Mouse (Mus musculus) stomach, postnatal 0 days (tissue): ENCODE results near the gene Ambra1. TPM values are rescaled to one million over a fixed set of nuclear protein-coding genes. Genes with fewer than 3 reads are reported as not detected.

Source experiments
- ATAC-seq: fragments of 200-750 bp; cut with Nextera tagmentation; 2 replicates; pipeline ENCODE4 v1.8.0; 2017; ENCODE audit not compliant: low FRiP score, low TSS enrichment
- DNase-seq: peaks from one replicate; pipeline ENCODE4 v3.0.0-alpha.2; 2016; ENCODE audit warnings: low spot score
- H3K27ac ChIP-seq: fragments of 300-500 bp; sonication (generic); replicated peaks from 2 replicates; pipeline ENCODE4 v1.5.1; 2014; ENCODE audit warnings: mild to moderate bottlenecking, control low read depth
- H3K27me3 ChIP-seq: fragments of 300-500 bp; sonication (generic); 2 replicates; pipeline ENCODE4 v1.6.1; 2014; ENCODE audit warnings: low read length; ENCODE audit not compliant: control insufficient read depth, insufficient read depth
- H3K36me3 ChIP-seq: fragments of 300-500 bp; sonication (generic); 2 replicates; pipeline ENCODE4 v1.6.1; 2014; ENCODE audit warnings: low read length, mixed read lengths; ENCODE audit not compliant: control insufficient read depth, insufficient read depth
- H3K4me1 ChIP-seq: fragments of 300-500 bp; sonication (generic); replicated peaks from 2 replicates; pipeline ENCODE4 v1.6.1; 2014; ENCODE audit warnings: antibody characterized with exemption; ENCODE audit not compliant: control insufficient read depth, insufficient read depth
- H3K4me2 ChIP-seq: fragments of 300-500 bp; sonication (generic); replicated peaks from 2 replicates; pipeline ENCODE4 v1.6.1; 2014; ENCODE audit warnings: low read depth, mild to moderate bottlenecking, control low read depth, moderate library complexity
- H3K4me3 ChIP-seq: fragments of 300-500 bp; sonication (generic); 2 replicates; pipeline ENCODE4 v1.5.1; 2014; ENCODE audit warnings: low read depth, low read length, control low read depth
- H3K9ac ChIP-seq: fragments of 300-500 bp; sonication (generic); 2 replicates; pipeline ENCODE4 v1.6.1; 2014; ENCODE audit warnings: mild to moderate bottlenecking, low read length, control low read depth, mixed read lengths
- H3K9me3 ChIP-seq: fragments of 300-500 bp; sonication (generic); 2 replicates; pipeline ENCODE4 v1.6.1; 2016; ENCODE audit warnings: low read length; ENCODE audit not compliant: control insufficient read depth
- CTCF ChIP-seq: IDR thresholded peaks from 2 replicates; pipeline ENCODE4 v1.5.1; 2016; ENCODE audit warnings: antibody characterized with exemption, low read depth, mild to moderate bottlenecking, moderate library complexity
- EP300 ChIP-seq: optimal IDR thresholded peaks from 2 replicates; pipeline ENCODE3; 2016; ENCODE audit warnings: antibody characterized with exemption
- WGBS: fragments of 180-500 bp; shearing (Covaris S2); extraction: QIAGEN DNeasy Blood & Tissue Kit; methylation state at CpG from one replicate; pipeline ENCODE4 v1.1.7; 2014; 5-methylcytosine and 5-hydroxymethylcytosine counted together
- polyA plus RNA-seq: library from polyadenylated mRNA; unstranded; fragments of >200 nt; fragmentation: Nextera tagmentation; extraction: Ambion mirVana; gene quantifications from 2 replicates; pipeline ENCODE4 v1.2.1, GENCODE M21; 2015

The Ambra1 gene
- polyA plus RNA-seq, 1 experiment from 2014 or later = 5.7 TPM

- H3K4me1 ChIP-seq = peaks cover 5% of the 10 kb centered on the region
- H3K4me2 ChIP-seq = no peak overlapping the region
- WGBS = 68% methylated on average over 23 of the region's 23 CpGs
Observed at GRCm38 (mm10) chr2:91928534-91929350, 198.8 kb downstream of the Ambra1 start.

GRCm38 (mm10) chr2:91929455-91929854, 199.5 kb downstream of the Ambra1 start:
- H3K4me3 ChIP-seq = no peak overlapping the region
- H3K9me3 ChIP-seq = no peaks in the 10 kb centered on the region
- no peak for TF ChIP-seq CTCF
- no peak for TF ChIP-seq EP300
- H3K27ac ChIP-seq = no peak overlapping the region
- 55% methylated on average over 3 of the region's 3 CpGs for WGBS
- ATAC-seq (no peak), DNase-seq (no peak)
- H3K9ac ChIP-seq = no peak overlapping the region
- H3K4me2 ChIP-seq = no peak overlapping the region
- H3K36me3 ChIP-seq = peaks cover 2% of the 10 kb centered on the region
- no peaks in the 10 kb centered on the region for H3K27me3 ChIP-seq
- peaks cover 5% of the 10 kb centered on the region for H3K4me1 ChIP-seq

More at GRCm38 (mm10) chr2:91928534-91929350, 198.8 kb downstream of the Ambra1 start:
- TF ChIP-seq EP300 (no peak), CTCF (no peak)
- no peak overlapping the region for H3K9ac ChIP-seq
- H3K27me3 ChIP-seq = peaks cover 2% of the 10 kb centered on the region; the same call in 1 of the 2 replicates
- H3K4me3 ChIP-seq = no peak overlapping the region
- H3K9me3 ChIP-seq = no peaks in the 10 kb centered on the region
- no peaks in the 10 kb centered on the region for H3K36me3 ChIP-seq
- ATAC-seq (no peak), DNase-seq (no peak)
- no peak overlapping the region for H3K27ac ChIP-seq

- H3K36me3 ChIP-seq = peaks cover 3% of the 10 kb centered on the region
- H3K4me1 ChIP-seq = peaks cover 5% of the 10 kb centered on the region
- no peaks in the 10 kb centered on the region for H3K27me3 ChIP-seq
- no peak overlapping the region for H3K9ac ChIP-seq
- no peak overlapping the region for H3K4me3 ChIP-seq
- no peaks in the 10 kb centered on the region for H3K9me3 ChIP-seq
- no peak overlapping the region for H3K27ac ChIP-seq
- DNase-seq = peak; percentile 68
- 23% methylated on average over 11 of the region's 12 CpGs for WGBS
- no peak for TF ChIP-seq EP300
- TF ChIP-seq CTCF = peak; percentile 84
- peak overlapping the region; percentile 64 for H3K4me2 ChIP-seq
- ATAC-seq = peak; percentile 33; the same call in 1 of the 2 replicates
Observed at GRCm38 (mm10) chr2:91929936-91930335, 200.0 kb downstream of the Ambra1 start.

GRCm38 (mm10) chr2:91930761-91931291, 200.9 kb downstream of the Ambra1 start:
- 0 out of 2 replicates have a peak, but pooled peaks have one; percentile 8 for ATAC-seq
- DNase-seq = no peak
- H3K27me3 ChIP-seq = no peaks in the 10 kb centered on the region
- TF ChIP-seq CTCF (no peak; the same call in 1 of the 2 replicates), EP300 (no peak)
- H3K4me2 ChIP-seq = peak overlapping the region; percentile 64
- H3K36me3 ChIP-seq = peaks cover 7% of the 10 kb centered on the region
- no peaks in the 10 kb centered on the region for H3K9me3 ChIP-seq
- WGBS = 12% methylated on average over 23 of the region's 23 CpGs
- H3K4me3 ChIP-seq = peak overlapping the region; percentile 49
- peak overlapping the region; percentile 78 for H3K9ac ChIP-seq
- no peak overlapping the region for H3K27ac ChIP-seq
- H3K4me1 ChIP-seq = peaks cover 5% of the 10 kb centered on the region

- peak overlapping the region; percentile 49 for H3K4me3 ChIP-seq
- no peaks in the 10 kb centered on the region for H3K9me3 ChIP-seq
- peak; percentile 49; the same call in 1 of the 2 replicates for ATAC-seq
- peak; percentile 61 for DNase-seq
- 6% methylated on average over 45 of the region's 50 CpGs for WGBS
- H3K36me3 ChIP-seq = peaks cover 12% of the 10 kb centered on the region
- peaks cover 5% of the 10 kb centered on the region for H3K4me1 ChIP-seq
- H3K27me3 ChIP-seq = no peaks in the 10 kb centered on the region
- TF ChIP-seq CTCF (no peak), EP300 (no peak)
- peak overlapping the region; percentile 64 for H3K4me2 ChIP-seq
- H3K9ac ChIP-seq = peak overlapping the region; percentile 78
- peak overlapping the region; percentile 81 for H3K27ac ChIP-seq
Observed at GRCm38 (mm10) chr2:91931328-91932159, 201.6 kb downstream of the Ambra1 start.
